Mouse (Mus musculus) heart, postnatal 4 days (tissue): ENCODE measurements at regions not wholly inside any gene's neighbourhood (a gene's known extent, or its start where the extent isn't known, plus 50 kb on each side); places are given as distances from the start of the nearest gene placed in this dataset.

Source experiments
- DNase-seq: peaks from one replicate; pipeline ENCODE4 v3.0.0; 2021

- DNase-seq, result no peak
Observed at GRCm38 (mm10) chr10:21483373-21483772, 106.3 kb downstream of the Aldh8a1 start.

- no peak for DNase-seq
Observed at GRCm38 (mm10) chr10:21488374-21488930, 104.5 kb upstream of the 1700020N01Rik start.

GRCm38 (mm10) chr10:21490910-21491309, 102.0 kb upstream of the 1700020N01Rik start:
- no peak for DNase-seq

GRCm38 (mm10) chr10:21492254-21492894, 100.6 kb upstream of the 1700020N01Rik start:
- DNase-seq, result no peak

GRCm38 (mm10) chr10:21494536-21494935, 98.4 kb upstream of the 1700020N01Rik start:
- DNase-seq, result no peak

- no peak for DNase-seq
Observed at GRCm38 (mm10) chr10:21497110-21497509, 95.8 kb upstream of the 1700020N01Rik start.

GRCm38 (mm10) chr10:21498143-21498542, 94.8 kb upstream of the 1700020N01Rik start:
- no peak for DNase-seq

GRCm38 (mm10) chr10:21501658-21502057, 91.3 kb upstream of the 1700020N01Rik start:
- DNase-seq, result no peak

GRCm38 (mm10) chr10:21504431-21504830, 88.5 kb upstream of the 1700020N01Rik start:
- no peak for DNase-seq

- no peak for DNase-seq
Observed at GRCm38 (mm10) chr10:21511386-21511785, 81.6 kb upstream of the 1700020N01Rik start.

GRCm38 (mm10) chr10:21512486-21512885, 80.5 kb upstream of the 1700020N01Rik start:
- DNase-seq, result no peak

- DNase-seq, result no peak
Observed at GRCm38 (mm10) chr10:21517721-21518120, 75.2 kb upstream of the 1700020N01Rik start.

- no peak for DNase-seq
Observed at GRCm38 (mm10) chr10:21520854-21521253, 72.1 kb upstream of the 1700020N01Rik start.

GRCm38 (mm10) chr10:21525555-21525954, 67.4 kb upstream of the 1700020N01Rik start:
- DNase-seq, result no peak

- no peak for DNase-seq
Observed at GRCm38 (mm10) chr10:21528396-21528795, 64.5 kb upstream of the 1700020N01Rik start.

GRCm38 (mm10) chr10:21529098-21529749, 63.7 kb upstream of the 1700020N01Rik start:
- no peak for DNase-seq

- DNase-seq, result no peak
Observed at GRCm38 (mm10) chr10:21532142-21532541, 60.8 kb upstream of the 1700020N01Rik start.

- DNase-seq, result no peak
Observed at GRCm38 (mm10) chr10:21535631-21536030, 57.3 kb upstream of the 1700020N01Rik start.

- DNase-seq, result no peak
Observed at GRCm38 (mm10) chr10:21538481-21538880, 54.5 kb upstream of the 1700020N01Rik start.
